Mouse (Mus musculus): ENCODE measurements around the gene Rhobtb3. TPM values are rescaled to one million over a fixed set of nuclear protein-coding genes. Genes with fewer than 3 reads are reported as not detected.
A peak's percentile ranks its signal among the peaks of the same experiment; 100 is the strongest.

The Rhobtb3 gene
- polyA plus RNA-seq, 1 experiment from 2014 or later, result 34.1 TPM

GRCm38 (mm10) chr13:75844833-75845518 lies 98.7 kb downstream of the Rhobtb3 start:
- Histone ChIP-seq H3K4me1 (replicated peaks) (peaks cover 24% of the 10 kb centered on the region), H3K9me3 (replicated peaks) (no peaks in the 10 kb centered on the region), H3K36me3 (peaks cover 25% of the 10 kb centered on the region), H3K4me3 (no peak overlapping the region), H3K9ac (no peak overlapping the region), H3K4me2 (no peak overlapping the region), H3K27ac (ENCODE audit: poor library complexity, severe bottlenecking) (no peak overlapping the region), H3K27me3 (replicated peaks) (no peaks in the 10 kb centered on the region)
- 89% methylated on average over 2 of the region's 2 CpGs for WGBS
- no peak for ATAC-seq (ENCODE audit: insufficient number of reproducible peaks, low FRiP score)

GRCm38 (mm10) chr13:75843993-75844683 lies 99.6 kb downstream of the Rhobtb3 start:
- Histone ChIP-seq H3K9me3 (replicated peaks) (no peaks in the 10 kb centered on the region), H3K4me3 (no peak overlapping the region), H3K4me1 (replicated peaks) (peaks cover 24% of the 10 kb centered on the region), H3K27me3 (replicated peaks) (no peaks in the 10 kb centered on the region), H3K9ac (no peak overlapping the region), H3K4me2 (no peak overlapping the region), H3K36me3 (peaks cover 23% of the 10 kb centered on the region), H3K27ac (ENCODE audit: poor library complexity, severe bottlenecking) (no peak overlapping the region)
- WGBS, result 80% methylated on average over 8 of the region's 8 CpGs
- no peak for ATAC-seq (ENCODE audit: insufficient number of reproducible peaks, low FRiP score)

DNA sequence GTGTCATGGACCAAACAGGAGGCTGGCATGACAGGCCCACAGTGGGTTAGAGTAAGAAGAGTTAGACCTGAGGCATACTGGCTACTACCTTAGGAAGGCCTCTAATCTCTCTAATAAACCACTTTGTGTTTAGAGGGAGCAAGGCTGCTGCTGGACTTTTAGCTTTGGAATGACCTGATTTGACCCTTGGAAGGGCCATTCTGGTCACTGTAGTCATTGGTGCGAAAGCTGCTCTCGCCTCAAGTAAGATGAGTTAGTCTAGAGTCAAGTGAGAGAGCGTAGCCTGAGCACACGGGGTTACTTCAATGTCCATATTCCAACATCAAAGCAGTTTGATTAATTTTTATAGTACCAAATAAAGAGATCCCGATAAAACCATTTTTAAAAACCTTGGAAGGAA lies 100.4 kb downstream of the Rhobtb3 start:
- Histone ChIP-seq H3K27me3 (replicated peaks) (no peaks in the 10 kb centered on the region), H3K36me3 (peaks cover 15% of the 10 kb centered on the region), H3K9ac (no peak overlapping the region), H3K9me3 (replicated peaks) (no peaks in the 10 kb centered on the region), H3K4me2 (no peak overlapping the region), H3K27ac (ENCODE audit: poor library complexity, severe bottlenecking) (no peak overlapping the region), H3K4me3 (no peak overlapping the region), H3K4me1 (replicated peaks) (peaks cover 24% of the 10 kb centered on the region)
- no peak for ATAC-seq (ENCODE audit: insufficient number of reproducible peaks, low FRiP score)
- WGBS, result 91% methylated on average over 5 of the region's 5 CpGs

- no peak overlapping the region for H3K27ac ChIP-seq (ENCODE audit: poor library complexity, severe bottlenecking)
- peaks cover 24% of the 10 kb centered on the region for H3K4me1 ChIP-seq (replicated peaks)
- H3K4me2 ChIP-seq, result peak overlapping the region; percentile 73
- no peaks in the 10 kb centered on the region for H3K27me3 ChIP-seq (replicated peaks)
- no peak overlapping the region for H3K9ac ChIP-seq
- no peaks in the 10 kb centered on the region for H3K9me3 ChIP-seq (replicated peaks)
- no peak overlapping the region for H3K4me3 ChIP-seq
- WGBS, result 73% methylated on average over 3 of the region's 3 CpGs
- H3K36me3 ChIP-seq, result peaks cover under 1% of the 10 kb centered on the region; the same call in 1 of the 2 replicates
- no peak for ATAC-seq (ENCODE audit: insufficient number of reproducible peaks, low FRiP score)
Measured at GRCm38 (mm10) chr13:75841950-75842349, 101.8 kb downstream of the Rhobtb3 start.

DNA sequence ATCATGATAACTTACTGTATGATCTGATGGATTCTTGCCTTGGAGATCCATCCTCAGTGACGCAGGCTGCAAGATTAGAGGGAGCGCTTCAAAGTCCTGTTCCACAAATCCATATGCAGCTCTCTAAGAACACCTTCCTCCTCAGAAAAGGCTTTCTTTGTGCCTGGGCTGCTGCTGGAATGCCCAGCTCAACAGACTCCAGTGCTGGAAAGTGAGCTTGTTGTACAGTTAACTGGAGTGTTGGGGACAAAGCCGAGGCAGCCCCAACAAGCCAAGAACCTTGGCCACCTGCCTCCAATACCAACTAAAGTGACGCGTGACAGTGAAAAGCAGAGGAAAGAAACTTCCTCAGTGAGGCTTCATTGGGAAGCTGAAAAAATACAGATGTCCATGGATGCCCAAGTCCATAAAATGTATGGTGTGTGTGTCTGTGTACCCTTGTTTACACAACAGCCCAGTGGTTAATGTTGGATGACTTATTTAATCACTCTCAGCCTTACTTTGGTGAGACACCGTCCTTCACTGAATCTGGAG lies 102.9 kb downstream of the Rhobtb3 start:
- Histone ChIP-seq H3K27me3 (replicated peaks) (no peaks in the 10 kb centered on the region), H3K9me3 (replicated peaks) (no peaks in the 10 kb centered on the region), H3K36me3 (no peaks in the 10 kb centered on the region; the same call in 1 of the 2 replicates), H3K9ac (peak overlapping the region; percentile 64), H3K4me1 (replicated peaks) (peaks cover 24% of the 10 kb centered on the region), H3K27ac (ENCODE audit: poor library complexity, severe bottlenecking) (peak overlapping the region; percentile 80), H3K4me3 (peak overlapping the region; percentile 59), H3K4me2 (peak overlapping the region; percentile 73)
- ATAC-seq (ENCODE audit: insufficient number of reproducible peaks, low FRiP score), result no peak
- 52% methylated on average over 6 of the region's 6 CpGs for WGBS

- ATAC-seq (ENCODE audit: insufficient number of reproducible peaks, low FRiP score), result peak; percentile 88
- Histone ChIP-seq H3K27me3 (replicated peaks) (no peaks in the 10 kb centered on the region), H3K4me1 (replicated peaks) (peaks cover 24% of the 10 kb centered on the region), H3K27ac (ENCODE audit: poor library complexity, severe bottlenecking) (peak within 1 kb of the TSS; percentile 80), H3K9me3 (replicated peaks) (no peaks in the 10 kb centered on the region), H3K4me2 (peak within 1 kb of the TSS; percentile 73), H3K4me3 (peak within 1 kb of the TSS; percentile 59), H3K9ac (peak within 1 kb of the TSS; percentile 64), H3K36me3 (no peaks in the 10 kb centered on the region; the same call in 1 of the 2 replicates)
- WGBS, result under 1% methylated on average over 12 of the region's 12 CpGs
Measured at GRCm38 (mm10) chr13:75839719-75840481, 103.8 kb downstream of the Rhobtb3 start, which contains the start of gene Glrx. TSS of gene Glrx (plus strand) at chr13:75839868.

DNA sequence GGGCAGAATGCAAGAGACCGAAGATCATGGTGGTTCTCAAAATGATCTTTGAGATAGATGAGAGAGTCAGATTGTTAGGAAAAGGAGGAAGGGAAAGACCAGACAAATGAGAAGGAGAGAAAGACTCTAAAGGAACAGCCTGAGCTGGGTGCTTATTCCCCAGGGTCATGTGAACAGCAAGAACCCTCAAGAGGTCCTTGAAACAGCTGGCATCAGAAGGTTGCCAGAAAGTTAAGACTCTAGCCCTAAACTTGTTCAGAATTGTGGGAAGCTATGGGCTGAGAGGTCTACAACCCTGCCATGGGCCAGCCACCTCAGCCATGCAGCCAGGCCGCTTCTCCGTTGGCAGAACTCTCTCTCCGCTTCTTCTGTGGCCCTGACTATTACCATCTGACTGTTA lies 105.2 kb downstream of the Rhobtb3 start:
- ATAC-seq (ENCODE audit: insufficient number of reproducible peaks, low FRiP score), result no peak
- no peak overlapping the region for H3K27ac ChIP-seq (ENCODE audit: poor library complexity, severe bottlenecking)
- H3K4me1 ChIP-seq (replicated peaks), result peaks cover 24% of the 10 kb centered on the region
- no peaks in the 10 kb centered on the region for H3K36me3 ChIP-seq
- H3K4me2 ChIP-seq, result no peak overlapping the region
- H3K27me3 ChIP-seq (replicated peaks), result no peaks in the 10 kb centered on the region
- no peak overlapping the region for H3K4me3 ChIP-seq
- no peaks in the 10 kb centered on the region for H3K9me3 ChIP-seq (replicated peaks)
- no peak overlapping the region for H3K9ac ChIP-seq
- 89% methylated on average over 4 of the region's 4 CpGs for whole genome bisulfite sequencing

- Histone ChIP-seq H3K27ac (ENCODE audit: poor library complexity, severe bottlenecking) (no peak overlapping the region), H3K9me3 (replicated peaks) (no peaks in the 10 kb centered on the region), H3K4me2 (no peak overlapping the region), H3K4me1 (replicated peaks) (no peaks in the 10 kb centered on the region; the same call in 1 of the 2 replicates), H3K4me3 (no peak overlapping the region), H3K36me3 (no peaks in the 10 kb centered on the region), H3K27me3 (replicated peaks) (no peaks in the 10 kb centered on the region), H3K9ac (no peak overlapping the region)
- WGBS, result 60% methylated on average over 2 of the region's 2 CpGs
- no peak for ATAC-seq (ENCODE audit: insufficient number of reproducible peaks, low FRiP score)
Measured at GRCm38 (mm10) chr13:75835461-75835860, 108.3 kb downstream of the Rhobtb3 start.

- Histone ChIP-seq H3K4me1 (replicated peaks) (no peaks in the 10 kb centered on the region), H3K4me3 (no peak overlapping the region), H3K27ac (ENCODE audit: poor library complexity, severe bottlenecking) (no peak overlapping the region), H3K9ac (no peak overlapping the region), H3K4me2 (no peak overlapping the region), H3K27me3 (replicated peaks) (no peaks in the 10 kb centered on the region), H3K36me3 (no peaks in the 10 kb centered on the region), H3K9me3 (replicated peaks) (no peaks in the 10 kb centered on the region)
- no peak for ATAC-seq (ENCODE audit: insufficient number of reproducible peaks, low FRiP score)
Measured at GRCm38 (mm10) chr13:75833499-75833898, 110.2 kb downstream of the Rhobtb3 start.

DNA sequence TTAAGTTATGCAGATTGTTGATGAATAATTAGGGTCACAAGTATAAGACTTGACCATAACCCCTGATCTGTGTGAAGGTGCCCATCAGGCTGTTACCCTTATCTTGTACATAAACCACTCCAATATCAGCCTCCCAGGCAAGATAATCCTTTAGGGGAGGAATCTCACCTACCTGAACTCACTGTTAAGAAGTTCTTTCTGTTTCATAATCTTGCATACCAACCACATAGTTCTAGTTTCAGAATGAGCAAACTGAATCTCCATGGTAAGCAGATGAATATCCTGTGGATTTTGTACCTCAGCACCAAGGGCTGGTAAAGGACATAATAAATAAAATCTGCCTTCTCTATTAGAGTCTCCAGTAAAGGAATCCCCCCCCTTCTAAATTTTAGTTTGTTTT lies 111.0 kb downstream of the Rhobtb3 start:
- no peaks in the 10 kb centered on the region for H3K36me3 ChIP-seq
- H3K9me3 ChIP-seq (replicated peaks), result no peaks in the 10 kb centered on the region
- no peak overlapping the region for H3K27ac ChIP-seq (ENCODE audit: poor library complexity, severe bottlenecking)
- H3K27me3 ChIP-seq (replicated peaks), result no peaks in the 10 kb centered on the region
- H3K4me3 ChIP-seq, result no peak overlapping the region
- H3K9ac ChIP-seq, result no peak overlapping the region
- H3K4me1 ChIP-seq (replicated peaks), result no peaks in the 10 kb centered on the region
- no peak overlapping the region for H3K4me2 ChIP-seq
- no peak for ATAC-seq (ENCODE audit: insufficient number of reproducible peaks, low FRiP score)

GRCm38 (mm10) chr13:75831710-75832109 lies 112.0 kb downstream of the Rhobtb3 start:
- no peak overlapping the region for H3K27ac ChIP-seq (ENCODE audit: poor library complexity, severe bottlenecking)
- H3K4me3 ChIP-seq, result no peak overlapping the region
- no peak overlapping the region for H3K9ac ChIP-seq
- no peaks in the 10 kb centered on the region for H3K4me1 ChIP-seq (replicated peaks)
- H3K9me3 ChIP-seq (replicated peaks), result no peaks in the 10 kb centered on the region
- no peak overlapping the region for H3K4me2 ChIP-seq
- no peaks in the 10 kb centered on the region for H3K36me3 ChIP-seq
- no peak for ATAC-seq (ENCODE audit: insufficient number of reproducible peaks, low FRiP score)
- WGBS, result 80% methylated on average over 6 of the region's 6 CpGs
- no peaks in the 10 kb centered on the region for H3K27me3 ChIP-seq (replicated peaks)

Measured in heart, embryonic 12.5 days (tissue).